25 mouse cellular contexts compared by ENCODE assay signal in the genomic region with DNA sequence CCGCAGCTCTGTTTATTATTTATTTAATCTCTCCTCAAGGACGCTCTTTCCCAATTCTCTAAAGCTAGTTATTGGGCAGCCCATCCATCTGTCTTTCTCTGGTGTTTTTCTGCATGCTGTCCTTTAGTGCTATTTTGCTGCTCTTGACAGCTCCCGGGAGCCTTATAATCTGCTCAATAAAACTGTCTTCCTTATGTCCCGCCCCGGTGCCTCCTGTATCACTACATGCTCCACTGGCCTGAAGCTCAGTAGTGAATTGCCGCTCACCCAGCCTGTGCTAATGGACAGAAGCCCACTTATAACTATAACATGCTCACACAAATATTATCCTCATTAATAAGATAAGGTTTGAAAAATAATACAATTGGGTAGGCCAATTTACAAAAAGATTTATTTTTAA.
DNase-seq lines count a peak whose midpoint lies in the region; ATAC-seq lines count a peak whose summit lies in the region.
"Had no signal": no experiment of that assay in that cellular context is flagged by ENCODE, and none has a peak within 500 bp of the region (broad histone marks: within the 10 kb centered on the region; RNA-seq: fewer than 3 reads in every experiment).

No protein-coding gene starts in this region.

- H3K27me3 ChIP-seq in kidney, embryonic 15.5 days, result no peaks in the 10 kb centered on the region
- no peaks in the 10 kb centered on the region for H3K27me3 ChIP-seq in neural tube, embryonic 13.5 days
- H3K27me3 ChIP-seq in neural tube, embryonic 15.5 days (replicated peaks), result no peaks in the 10 kb centered on the region
- H3K27me3 ChIP-seq: forebrain, embryonic 13.5 days; heart, embryonic 12.5 days; heart, embryonic 15.5 days; hindbrain, embryonic 13.5 days had no signal

- H3K4me3 ChIP-seq in kidney, embryonic 15.5 days (replicated peaks), result no peak overlapping the region
- H3K4me3 ChIP-seq in neural tube, embryonic 13.5 days, result no peak overlapping the region
- H3K4me3 ChIP-seq in neural tube, embryonic 15.5 days (replicated peaks), result no peak overlapping the region
- H3K4me3 ChIP-seq: forebrain, embryonic 10.5 days; forebrain, embryonic 13.5 days; heart, embryonic 12.5 days; heart, embryonic 15.5 days; hindbrain, embryonic 10.5 days; hindbrain, embryonic 13.5 days had no signal

- no peaks in the 10 kb centered on the region for H3K9me3 ChIP-seq in kidney, embryonic 15.5 days (replicated peaks)
- no peaks in the 10 kb centered on the region for H3K9me3 ChIP-seq in neural tube, embryonic 13.5 days
- H3K9me3 ChIP-seq in neural tube, embryonic 15.5 days (replicated peaks), result no peaks in the 10 kb centered on the region
- H3K9me3 ChIP-seq: forebrain, embryonic 10.5 days; forebrain, embryonic 13.5 days; heart, embryonic 12.5 days; heart, embryonic 15.5 days; hindbrain, embryonic 10.5 days; hindbrain, embryonic 13.5 days had no signal

- peak; percentile 54; the same call in 1 of the 2 replicates for ATAC-seq in kidney, embryonic 15.5 days (replicated peaks; ENCODE audit: low FRiP score)
- peak; percentile 74 for ATAC-seq in neural tube, embryonic 13.5 days (ENCODE audit: low read depth)
- no peak for ATAC-seq in neural tube, embryonic 15.5 days (ENCODE audit: low FRiP score)
- ATAC-seq: forebrain, embryonic 13.5 days; forebrain, embryonic 16.5 days; hindbrain, embryonic 16.5 days had no signal

- H3K36me3 ChIP-seq in kidney, embryonic 15.5 days, result no peaks in the 10 kb centered on the region
- no peaks in the 10 kb centered on the region for H3K36me3 ChIP-seq in neural tube, embryonic 13.5 days
- no peaks in the 10 kb centered on the region for H3K36me3 ChIP-seq in neural tube, embryonic 15.5 days
- H3K36me3 ChIP-seq: forebrain, embryonic 10.5 days; heart, embryonic 12.5 days; heart, embryonic 15.5 days; hindbrain, embryonic 10.5 days; hindbrain, embryonic 13.5 days had no signal

- 31% methylated on average over 6 of the region's 6 CpGs for WGBS in kidney, embryonic 15.5 days
- 36% methylated on average over 6 of the region's 6 CpGs for WGBS in neural tube, embryonic 13.5 days
- 39% methylated on average over 6 of the region's 6 CpGs for WGBS in neural tube, embryonic 15.5 days

- H3K27ac ChIP-seq in kidney, embryonic 15.5 days, result no peak overlapping the region
- no peak overlapping the region for H3K27ac ChIP-seq in neural tube, embryonic 13.5 days (replicated peaks)
- no peak overlapping the region for H3K27ac ChIP-seq in neural tube, embryonic 15.5 days (replicated peaks)
- H3K27ac ChIP-seq: forebrain, embryonic 10.5 days; forebrain, embryonic 13.5 days; heart, embryonic 15.5 days; hindbrain, embryonic 10.5 days; hindbrain, embryonic 13.5 days had no signal

- H3K4me1 ChIP-seq in kidney, embryonic 15.5 days, result no peaks in the 10 kb centered on the region
- H3K4me1 ChIP-seq in neural tube, embryonic 13.5 days (replicated peaks), result no peaks in the 10 kb centered on the region
- H3K4me1 ChIP-seq in neural tube, embryonic 15.5 days, result no peaks in the 10 kb centered on the region
- H3K4me1 ChIP-seq: forebrain, embryonic 10.5 days; forebrain, embryonic 13.5 days; heart, embryonic 12.5 days; heart, embryonic 15.5 days; hindbrain, embryonic 10.5 days; hindbrain, embryonic 13.5 days had no signal

- no peak overlapping the region for H3K9ac ChIP-seq in kidney, embryonic 15.5 days
- no peak overlapping the region for H3K9ac ChIP-seq in neural tube, embryonic 13.5 days
- H3K9ac ChIP-seq in neural tube, embryonic 15.5 days (replicated peaks), result no peak overlapping the region
- H3K9ac ChIP-seq: forebrain, embryonic 13.5 days; heart, embryonic 12.5 days; heart, embryonic 15.5 days; hindbrain, embryonic 13.5 days had no signal

- peak; percentile 3 for DNase-seq in embryo, embryonic 11 days
- no peak for DNase-seq in embryo, embryonic 10 days (ENCODE audit: low spot score)
- no peak for DNase-seq in kidney, adult 9 months
- DNase-seq in layer of hippocampus, adult 9-11 months, result peak; percentile 1
- no peak for DNase-seq in layer of hippocampus, postnatal 14 days (ENCODE audit: low spot score in 2 of 2)
- DNase-seq: adrenal gland, postnatal 10 days; cerebellum, adult 11 months; cerebellum, adult 2 months; cerebellum, adult 9-11 months; cerebellum, postnatal 25 days; gastrocnemius, postnatal 10 days; gastrocnemius, postnatal 36 days; heart, postnatal 10 days; heart, postnatal 36 days had no signal

- H3K4me2 ChIP-seq in kidney, embryonic 15.5 days, result peak overlapping the region; percentile 43
- H3K4me2 ChIP-seq in neural tube, embryonic 13.5 days, result no peak overlapping the region
- H3K4me2 ChIP-seq in neural tube, embryonic 15.5 days, result no peak overlapping the region
- H3K4me2 ChIP-seq: forebrain, embryonic 13.5 days; heart, embryonic 12.5 days; heart, embryonic 15.5 days; hindbrain, embryonic 13.5 days had no signal

Comparison
In these comparisons a context has a peak if more than half of its experiments do, and no peak if none do; other contexts are left out.
1. DNase-seq: peak in embryo, embryonic 11 days (single experiment) and layer of hippocampus, adult 9-11 months (single experiment); none in embryo, embryonic 10 days (single experiment), kidney, adult 9 months (single experiment) and layer of hippocampus, postnatal 14 days (0 of 2).